Mouse (Mus musculus) spleen, adult 2 months (tissue): ENCODE data around the gene Gatad2a.

Experiments used
- CTCF ChIP-seq: fragments of 200-500 bp; IDR thresholded peaks from 2 replicates; pipeline ENCODE4 v1.5.1; 2011; ENCODE audit warnings: mild to moderate bottlenecking, inconsistent platforms; ENCODE audit not compliant: insufficient read depth, insufficient read length, insufficient replicate concordance; ENCODE audit errors: extremely low read depth
- POLR2A ChIP-seq: fragments of 200-500 bp; IDR thresholded peaks from 2 replicates; pipeline ENCODE4 v1.6.1; 2011; ENCODE audit warnings: low read depth, low read length, inconsistent platforms

GRCm38 (mm10) chr8:69934582-69934981 is 61.6 kb downstream of the Gatad2a start:
- no peak for TF ChIP-seq CTCF
- TF ChIP-seq POLR2A, result no peak
